Mouse (Mus musculus): ENCODE data around the gene Irf4.

GRCm38 (mm10) chr13:30792741-30793140, 43.7 kb downstream of the Irf4 start:
- TF ChIP-seq EP300 (IDR thresholded peaks at IDR 0.05; ENCODE audit: low read depth): no peak
- no peak for TF ChIP-seq CTCF (IDR thresholded peaks at IDR 0.05; ENCODE audit: low read depth)
